Mouse (Mus musculus) intestine, postnatal 0 days (tissue): ENCODE data around the gene Kpna4. TPM values are rescaled to one million over a fixed set of nuclear protein-coding genes. Genes with fewer than 3 reads are reported as not detected.

ENCODE experiments used
- ATAC-seq: fragments of 200-750 bp; cut with Nextera tagmentation; 2 replicates; pipeline ENCODE4 v1.8.0; 2017; ENCODE audit warnings: mild to moderate bottlenecking, moderate TSS enrichment, moderate library complexity
- H3K27ac ChIP-seq: fragments of 300-500 bp; sonication (generic); 2 replicates; pipeline ENCODE4 v1.5.1; 2014; ENCODE audit warnings: mild to moderate bottlenecking, low read depth, low read length, moderate library complexity
- H3K27me3 ChIP-seq: fragments of 300-500 bp; sonication (generic); replicated peaks from 2 replicates; pipeline ENCODE4 v1.6.1; 2014; ENCODE audit warnings: low read length, mixed read lengths; ENCODE audit not compliant: control insufficient read depth, insufficient read depth
- H3K36me3 ChIP-seq: fragments of 300-500 bp; sonication (generic); 2 replicates; pipeline ENCODE4 v1.6.1; 2014; ENCODE audit warnings: mild to moderate bottlenecking, moderate library complexity; ENCODE audit not compliant: control insufficient read depth, insufficient read depth
- H3K4me1 ChIP-seq: fragments of 300-500 bp; sonication (generic); replicated peaks from 2 replicates; pipeline ENCODE4 v1.6.1; 2014; ENCODE audit warnings: antibody characterized with exemption, low read length, mixed read lengths; ENCODE audit not compliant: control insufficient read depth, insufficient read depth
- H3K4me2 ChIP-seq: fragments of 300-500 bp; sonication (generic); replicated peaks from 2 replicates; pipeline ENCODE4 v1.6.1; 2014; ENCODE audit warnings: low read depth, mild to moderate bottlenecking, moderate library complexity
- H3K4me3 ChIP-seq: fragments of 300-500 bp; sonication (generic); 2 replicates; pipeline ENCODE4 v1.5.1; 2014; ENCODE audit warnings: low read depth, low read length
- H3K9ac ChIP-seq: fragments of 300-500 bp; sonication (generic); 2 replicates; pipeline ENCODE4 v1.6.1; 2014; ENCODE audit warnings: mild to moderate bottlenecking, low read depth, low read length
- H3K9me3 ChIP-seq: fragments of 300-500 bp; sonication (generic); 2 replicates; pipeline ENCODE4 v1.6.1; 2016; ENCODE audit warnings: mixed run types; ENCODE audit not compliant: control insufficient read depth
- CTCF ChIP-seq: sonication (generic); IDR thresholded peaks from 2 replicates; pipeline ENCODE4 v1.5.1; 2016; ENCODE audit warnings: low read depth, mild to moderate bottlenecking, control low read depth, antibody characterized with exemption, moderate library complexity
- WGBS: fragments of 180-500 bp; shearing (Covaris S2); extraction: QIAGEN DNeasy Blood & Tissue Kit; methylation state at CpG from one replicate; pipeline ENCODE4 v1.1.7; 2014; 5-methylcytosine and 5-hydroxymethylcytosine counted together
- polyA plus RNA-seq: library from polyadenylated mRNA; unstranded; fragments of >200 nt; fragmentation: Nextera tagmentation; extraction: Ambion mirVana; gene quantifications from 2 replicates; pipeline ENCODE4 v1.2.1, GENCODE M21; 2015

The Kpna4 gene
- polyA plus RNA-seq, 1 experiment from 2014 or later, result 18.1 TPM

DNA sequence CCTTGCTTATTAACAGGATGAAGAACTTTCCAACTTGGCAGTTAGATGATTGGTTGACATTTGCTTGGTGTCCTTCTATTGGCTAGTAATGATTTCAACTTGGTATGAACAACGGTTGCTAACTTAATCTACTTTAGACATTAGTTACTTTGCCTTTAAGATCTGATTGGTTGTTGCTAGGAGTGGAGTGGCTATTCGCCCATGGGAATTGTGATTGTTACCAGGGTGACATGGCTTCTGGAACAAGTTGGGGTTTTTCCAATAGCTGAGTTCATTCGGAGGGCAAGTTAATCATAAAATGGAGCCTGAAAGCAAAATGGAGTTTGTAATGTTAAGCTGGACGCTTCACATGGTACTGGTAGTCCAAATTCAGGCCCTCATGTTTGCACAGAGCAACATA lies 13.9 kb upstream of the Kpna4 start:
- no peak for ATAC-seq
- H3K27ac ChIP-seq, result no peak overlapping the region
- no peak for TF ChIP-seq CTCF
- H3K4me2 ChIP-seq, result no peak overlapping the region
- WGBS, result 67% methylated on average over 4 of the region's 4 CpGs
- H3K36me3 ChIP-seq, result no peaks in the 10 kb centered on the region
- no peak overlapping the region for H3K4me3 ChIP-seq
- no peaks in the 10 kb centered on the region for H3K9me3 ChIP-seq
- H3K4me1 ChIP-seq, result no peaks in the 10 kb centered on the region
- no peak overlapping the region for H3K9ac ChIP-seq
- no peaks in the 10 kb centered on the region for H3K27me3 ChIP-seq

DNA sequence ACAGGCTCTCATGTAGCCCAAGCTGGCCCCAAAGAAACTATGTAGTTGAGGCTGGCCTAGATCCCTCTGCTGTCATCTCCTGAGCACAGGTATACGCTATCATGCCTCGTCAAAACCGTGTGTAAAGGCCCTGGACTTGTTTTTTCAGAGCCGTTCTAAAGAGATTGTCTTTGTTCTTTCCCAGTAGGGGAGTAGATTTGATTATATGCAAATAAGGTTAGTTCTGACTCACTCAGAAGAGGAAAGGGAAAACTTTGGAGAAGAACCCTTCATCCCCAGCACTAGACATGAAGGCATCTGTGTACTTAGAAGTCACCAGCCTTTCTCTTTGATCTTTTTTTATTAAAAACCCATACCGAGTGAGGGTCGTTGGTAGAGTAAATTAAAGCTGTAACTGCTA lies 9.1 kb upstream of the Kpna4 start:
- no peak for TF ChIP-seq CTCF
- no peaks in the 10 kb centered on the region for H3K9me3 ChIP-seq
- no peaks in the 10 kb centered on the region for H3K36me3 ChIP-seq
- no peak overlapping the region for H3K4me3 ChIP-seq
- no peaks in the 10 kb centered on the region for H3K27me3 ChIP-seq
- no peak overlapping the region for H3K9ac ChIP-seq
- 77% methylated on average over 6 of the region's 6 CpGs for WGBS
- H3K4me1 ChIP-seq, result no peaks in the 10 kb centered on the region
- H3K4me2 ChIP-seq, result no peak overlapping the region
- H3K27ac ChIP-seq, result no peak overlapping the region
- no peak for ATAC-seq

DNA sequence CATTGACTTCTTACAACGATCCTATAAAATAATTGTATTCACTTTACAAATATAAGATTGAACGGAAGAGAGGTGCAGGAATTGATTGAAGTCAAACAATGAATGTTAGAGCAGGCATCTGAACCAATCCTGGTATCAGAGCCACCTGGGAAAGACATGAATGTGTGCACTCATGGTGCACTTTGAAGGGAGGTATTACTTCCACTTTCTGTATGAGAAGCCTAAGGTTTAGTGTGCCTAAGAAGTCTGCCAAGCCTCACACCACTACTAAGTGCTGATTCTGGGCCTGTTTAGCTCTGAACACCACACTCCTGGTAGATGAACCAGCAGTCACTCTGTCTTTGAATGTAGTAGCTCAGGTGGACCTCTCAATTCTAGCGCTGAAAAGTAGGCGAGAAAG lies 4.1 kb upstream of the Kpna4 start:
- no peaks in the 10 kb centered on the region for H3K9me3 ChIP-seq
- ATAC-seq, result no peak
- no peaks in the 10 kb centered on the region for H3K36me3 ChIP-seq
- no peaks in the 10 kb centered on the region for H3K27me3 ChIP-seq
- no peak overlapping the region for H3K9ac ChIP-seq
- no peak for TF ChIP-seq CTCF
- WGBS, result 85% methylated on average over 4 of the region's 4 CpGs
- H3K4me3 ChIP-seq, result no peak overlapping the region
- H3K4me1 ChIP-seq, result 0 out of 2 replicates have a peak, but pooled peaks cover 2% of the 10 kb centered on the region
- no peak overlapping the region for H3K4me2 ChIP-seq
- no peak overlapping the region for H3K27ac ChIP-seq

DNA sequence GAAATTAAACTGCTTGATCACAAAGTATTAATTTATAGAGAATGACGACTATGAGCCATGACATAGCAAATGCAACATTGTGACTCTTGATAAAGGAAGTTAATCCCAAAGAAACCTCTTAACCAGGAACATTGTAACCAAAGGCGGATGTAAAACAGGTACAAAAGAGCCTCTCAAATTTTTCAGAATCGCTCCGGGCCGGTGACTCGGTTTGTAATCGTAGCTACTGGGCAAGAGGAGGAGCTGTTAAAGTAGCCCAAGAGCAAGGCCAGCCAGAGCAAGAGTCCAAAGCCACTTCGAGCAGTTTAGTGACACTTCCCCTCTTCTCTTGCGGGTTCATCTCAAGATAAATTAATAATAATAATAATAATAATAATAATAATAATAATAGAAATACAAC lies 780 bp upstream of the Kpna4 start:
- 0 out of 2 replicates have a peak, but pooled peaks cover 2% of the 10 kb centered on the region for H3K4me1 ChIP-seq
- no peaks in the 10 kb centered on the region for H3K9me3 ChIP-seq
- no peaks in the 10 kb centered on the region for H3K36me3 ChIP-seq
- no peak overlapping the region for H3K9ac ChIP-seq
- H3K27me3 ChIP-seq, result no peaks in the 10 kb centered on the region
- peak overlapping the region; percentile 96 for H3K4me3 ChIP-seq
- ATAC-seq, result no peak
- peak overlapping the region; percentile 71 for H3K4me2 ChIP-seq
- 9% methylated on average over 9 of the region's 9 CpGs for WGBS
- H3K27ac ChIP-seq, result no peak overlapping the region
- TF ChIP-seq CTCF, result no peak

DNA sequence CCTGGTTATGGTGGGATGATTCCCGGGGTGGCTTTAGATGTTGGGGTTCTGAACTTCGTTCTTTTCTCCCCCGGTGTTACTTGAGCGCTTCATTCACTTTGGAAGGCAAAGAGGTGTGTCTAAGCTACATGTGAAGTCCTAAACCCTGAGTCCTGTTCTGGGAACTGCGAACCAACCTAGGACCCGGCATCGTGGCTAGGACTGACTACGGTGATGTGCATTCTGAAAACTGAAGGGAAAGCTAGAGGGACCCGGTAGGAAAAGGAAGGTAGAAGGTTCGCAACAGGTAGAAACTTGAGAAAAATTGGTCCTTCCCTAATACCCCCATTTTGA lies 399 bp upstream of the Kpna4 start:
- Histone ChIP-seq H3K4me2 (peak overlapping the region; percentile 71), H3K27ac (peak overlapping the region; percentile 99), H3K9me3 (no peaks in the 10 kb centered on the region), H3K27me3 (no peaks in the 10 kb centered on the region), H3K36me3 (no peaks in the 10 kb centered on the region), H3K9ac (peak overlapping the region; percentile 98; the same call in 1 of the 2 replicates), H3K4me1 (0 out of 2 replicates have a peak, but pooled peaks cover 2% of the 10 kb centered on the region), H3K4me3 (peak overlapping the region; percentile 96)
- under 1% methylated on average over 10 of the region's 10 CpGs for WGBS
- no peak; the same call in none of the 2 replicates for ATAC-seq
- TF ChIP-seq CTCF, result no peak

DNA sequence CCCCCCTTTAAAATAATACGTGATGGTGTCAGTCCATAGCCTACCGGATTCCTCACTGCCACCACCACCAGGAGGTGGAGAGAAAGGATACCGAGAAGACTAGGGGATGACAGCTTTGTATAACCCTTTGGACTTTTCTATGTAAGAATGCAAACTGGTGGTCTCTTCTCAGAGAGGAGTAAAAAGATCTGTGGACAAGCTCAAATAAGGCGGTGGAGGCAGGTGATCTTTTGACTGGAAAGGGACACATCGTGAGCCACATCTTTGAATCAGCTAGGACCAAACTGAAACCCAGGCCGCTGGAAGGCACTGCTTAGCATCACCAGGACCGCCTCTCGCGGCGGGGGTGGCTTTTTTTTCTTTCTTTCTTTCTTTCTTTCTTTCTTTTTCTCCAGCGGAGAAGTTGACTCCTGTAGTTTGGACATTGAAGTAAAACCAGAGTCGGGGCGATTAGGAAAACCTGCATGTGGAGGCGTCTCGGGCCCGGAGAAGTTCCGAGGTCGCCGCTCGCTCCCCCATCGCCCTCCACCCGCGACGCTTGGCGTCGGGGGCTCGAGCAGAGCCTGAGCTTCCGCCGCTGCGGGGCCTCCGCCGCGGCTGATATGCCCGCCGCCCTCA lies 913 bp downstream of the Kpna4 start:
- H3K27me3 ChIP-seq, result no peaks in the 10 kb centered on the region
- peak overlapping the region; percentile 71 for H3K4me2 ChIP-seq
- H3K36me3 ChIP-seq, result no peaks in the 10 kb centered on the region
- peak overlapping the region; percentile 99 for H3K27ac ChIP-seq
- H3K9ac ChIP-seq, result peak overlapping the region; percentile 98
- peak; percentile 59 for TF ChIP-seq CTCF
- H3K9me3 ChIP-seq, result no peaks in the 10 kb centered on the region
- peak overlapping the region; percentile 96 for H3K4me3 ChIP-seq
- H3K4me1 ChIP-seq, result 0 out of 2 replicates have a peak, but pooled peaks cover 2% of the 10 kb centered on the region
- under 1% methylated on average over 35 of the region's 35 CpGs for WGBS
- no peak for ATAC-seq
